Comparison of ENCODE assay signal across 6 mouse cellular contexts in the genomic region with DNA sequence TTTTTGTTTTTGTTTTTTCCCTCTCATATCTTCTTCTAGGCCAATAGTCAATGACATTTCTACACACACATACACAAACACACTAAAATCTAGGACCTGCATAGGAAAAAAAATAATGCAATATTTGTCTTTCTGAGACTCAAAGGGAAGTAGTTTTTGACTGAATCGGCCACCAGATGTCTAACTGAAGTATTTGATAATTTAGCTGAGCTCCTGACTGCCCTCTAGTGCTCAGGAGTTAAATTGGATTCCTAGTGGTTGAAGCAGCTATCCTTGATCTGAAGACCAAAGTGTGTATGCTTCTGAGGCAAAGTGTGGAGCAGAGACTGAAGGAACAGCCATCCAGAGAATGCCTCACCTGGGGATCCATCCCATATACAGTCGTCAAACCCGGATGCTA.
A peak's percentile ranks its signal among the peaks of the same experiment; 100 is the strongest.
DNase-seq lines count a peak whose midpoint lies in the region; ATAC-seq and TF ChIP-seq lines count a peak whose summit lies in the region.
"Not testable (repeated sequence)": the region's sequence is repeated elsewhere in the genome, so short reads cannot be mapped to it uniquely, and the experiment has no call there.

No protein-coding gene starts in this region.

- not testable (repeated sequence) for H3K4me3 ChIP-seq in kidney, postnatal 0 days (replicated peaks; ENCODE audit: low read depth, low read length); liver, embryonic 14.5 days (ENCODE audit: insufficient read depth in 1 of 2, low read depth in 2 of 2, low read length in 2 of 2)

- not testable (repeated sequence) for H3K4me1 ChIP-seq in kidney, postnatal 0 days (replicated peaks; ENCODE audit: insufficient read depth, low read length); liver, embryonic 14.5 days (replicated peaks; ENCODE audit: control insufficient read depth in 2 of 2, insufficient read depth in 2 of 2, low read length in 1 of 2)

- TF ChIP-seq EP300 in liver, embryonic 14.5 days (IDR thresholded peaks at IDR 0.05; ENCODE audit: low read depth): not testable (repeated sequence)

- peak; percentile 17; the same call in 1 of the 2 replicates for TF ChIP-seq CTCF in kidney, postnatal 0 days (IDR thresholded peaks at IDR 0.05; ENCODE audit: low read depth)
- peak; percentile 24; the same call in 1 of the 2 replicates for TF ChIP-seq CTCF in liver, embryonic 14.5 days (IDR thresholded peaks at IDR 0.05; ENCODE audit: low read depth)

- H3K4me2 ChIP-seq in kidney, postnatal 0 days (ENCODE audit: low read length); liver, embryonic 14.5 days (ENCODE audit: low read depth): not testable (repeated sequence)

- ATAC-seq in granulocyte monocyte progenitor cell, adult 5-6 weeks (replicated peaks; ENCODE audit: poor library complexity, severe bottlenecking): peak; percentile 50; the same call in 1 of the 2 replicates
- ATAC-seq in kidney, postnatal 0 days (replicated peaks; ENCODE audit: low FRiP score, low read depth); liver, embryonic 14.5 days (ENCODE audit: insufficient read depth): not testable (repeated sequence)
- peak; percentile 93 for ATAC-seq in megakaryocyte-erythroid progenitor cell, adult 5-6 weeks (replicated peaks; ENCODE audit: low FRiP score, low TSS enrichment, poor library complexity, severe bottlenecking)

- peak; percentile 24 for DNase-seq in T-cell, adult 2 months (ENCODE audit: low spot score)
- DNase-seq in kidney, postnatal 0 days (ENCODE audit: low spot score); liver, embryonic 14.5 days (ENCODE audit: low read depth in 3 of 3, low spot score in 3 of 3): not testable (repeated sequence)
- peak; percentile 58 for DNase-seq in thymus, postnatal 0 days (ENCODE audit: low spot score)

- not testable (repeated sequence) for H3K27ac ChIP-seq in kidney, postnatal 0 days; liver, embryonic 14.5 days

- not testable (repeated sequence) for H3K27me3 ChIP-seq in kidney, postnatal 0 days (ENCODE audit: insufficient read depth, low read length); liver, embryonic 14.5 days (ENCODE audit: control insufficient read depth, insufficient read depth, low read length)

- 66% methylated on average over 3 of the region's 3 CpGs for WGBS in kidney, postnatal 0 days
- 33% methylated on average over 3 of the region's 3 CpGs for WGBS in liver, embryonic 14.5 days (ENCODE audit: insufficient replicate concordance)

- not testable (repeated sequence) for H3K36me3 ChIP-seq in kidney, postnatal 0 days (ENCODE audit: insufficient read depth, low read length); liver, embryonic 14.5 days (replicated peaks; ENCODE audit: control insufficient read depth, insufficient read depth, low read depth)

- H3K9ac ChIP-seq in kidney, postnatal 0 days (ENCODE audit: low read depth, low read length); liver, embryonic 14.5 days (replicated peaks): not testable (repeated sequence)

- not testable (repeated sequence) for H3K9me3 ChIP-seq in kidney, postnatal 0 days (replicated peaks; ENCODE audit: low read length); liver, embryonic 14.5 days (ENCODE audit: control insufficient read depth, low read length)
